Mouse (Mus musculus) C2C12 (cell line): Measurements from ENCODE around the gene Rbm5. TPM values are rescaled to one million over a fixed set of nuclear protein-coding genes. Genes with fewer than 3 reads are reported as not detected.

Source experiments
- H3K27me3 ChIP-seq: one replicate; pipeline ENCODE4 v1.6.1; 2011; ENCODE audit not compliant: control insufficient read depth, insufficient read depth, insufficient read length
- H3K36me3 ChIP-seq: one replicate; pipeline ENCODE4 v1.6.1; 2011; ENCODE audit not compliant: control insufficient read depth, insufficient read depth
- H3K4me3 ChIP-seq: one replicate; pipeline ENCODE4 v1.5.1; 2011; ENCODE audit warnings: mild to moderate bottlenecking, control low read depth; ENCODE audit not compliant: poor library complexity, insufficient read depth, severe bottlenecking
- H3K79me2 ChIP-seq: one replicate; pipeline ENCODE4 v1.6.1; 2011; ENCODE audit not compliant: control insufficient read depth, insufficient read depth
- H3K79me3 ChIP-seq: one replicate; pipeline ENCODE4 v1.6.1; 2011; ENCODE audit warnings: low read depth, control low read depth
- H3ac ChIP-seq: one replicate; pipeline ENCODE3; 2011; ENCODE audit warnings: low read depth; ENCODE audit not compliant: control insufficient read depth, insufficient read length
- CEBPB ChIP-seq: IDR thresholded peaks from one replicate; pipeline ENCODE4 v1.6.1; 2011; ENCODE audit warnings: low read depth, mild to moderate bottlenecking, control low read depth, moderate library complexity
- CTCF ChIP-seq: IDR thresholded peaks from one replicate; pipeline ENCODE4 v1.5.1; 2011; ENCODE audit not compliant: control insufficient read depth, insufficient read depth, insufficient read length
- FOSL1 ChIP-seq: IDR thresholded peaks from one replicate; pipeline ENCODE4 v1.8.0; 2011; ENCODE audit warnings: mild to moderate bottlenecking, low read length; ENCODE audit not compliant: poor library complexity, insufficient read depth, severe bottlenecking
- MAX ChIP-seq: IDR thresholded peaks from one replicate; pipeline ENCODE4 v1.6.1; 2011; ENCODE audit warnings: mild to moderate bottlenecking, control low read depth
- MYOD1 ChIP-seq: IDR thresholded peaks from one replicate; pipeline ENCODE4 v1.6.1; 2011; ENCODE audit warnings: low read depth; ENCODE audit not compliant: control insufficient read depth, insufficient read length
- MYOG ChIP-seq: IDR thresholded peaks from one replicate; pipeline ENCODE4 v1.6.1; 2011; ENCODE audit not compliant: control insufficient read depth, insufficient read length; ENCODE audit errors: extremely low read depth
- USF1 ChIP-seq: IDR thresholded peaks from one replicate; pipeline ENCODE4 v1.6.1; 2011; ENCODE audit warnings: low read depth, mild to moderate bottlenecking, control low read depth, moderate library complexity
- polyA plus RNA-seq: library from polyadenylated mRNA; unstranded; fragments of >200 nt; fragmentation: generic; extraction: Trizol; gene quantifications from one replicate; pipeline ENCODE4 v1.2.1, GENCODE M21; 2012; ENCODE audit warnings: missing spikeins

The Rbm5 gene
- polyA plus RNA-seq, 1 experiment: 29.8 TPM

DNA sequence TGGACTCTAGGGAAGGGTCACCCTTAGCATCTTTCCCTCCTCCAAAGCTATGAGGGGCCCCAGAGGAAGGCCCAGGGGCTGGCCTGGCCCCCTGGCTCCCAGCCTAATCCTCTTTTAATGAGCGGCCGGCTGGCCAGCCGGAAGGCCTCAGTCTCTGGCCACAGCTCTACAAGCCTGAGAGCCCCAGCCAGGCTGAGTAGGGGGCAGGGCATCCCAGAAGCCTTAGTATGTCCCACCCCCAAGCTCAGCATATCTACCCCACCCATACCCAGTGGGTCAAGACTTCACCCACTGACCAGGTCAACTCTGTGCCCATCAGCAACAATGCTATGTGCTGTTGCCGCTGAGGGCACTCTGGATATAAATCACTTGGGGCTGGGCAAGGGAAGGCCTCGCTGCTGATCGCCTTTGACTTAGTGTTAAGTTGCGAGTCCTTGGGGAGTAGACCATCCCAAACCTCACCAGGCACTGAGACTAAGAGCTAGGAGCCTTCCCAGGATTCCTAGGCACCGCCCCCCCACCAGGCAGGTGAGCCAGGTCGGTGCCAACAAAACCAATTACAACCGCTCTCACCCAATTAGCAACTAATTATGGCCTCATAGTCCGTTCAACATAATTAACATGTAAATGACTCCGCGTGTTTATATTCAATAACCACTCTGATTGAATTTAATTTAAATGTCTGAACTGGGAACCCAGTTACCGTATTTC is 72.8 kb downstream of the Rbm5 start:
- Histone ChIP-seq H3K79me3 (no peaks in the 10 kb centered on the region), H3K79me2 (no peaks in the 10 kb centered on the region), H3K27me3 (no peaks in the 10 kb centered on the region), H3K4me3 (no peak overlapping the region), H3K36me3 (no peaks in the 10 kb centered on the region), H3ac (no peak overlapping the region)
- TF ChIP-seq FOSL1 (no peak), USF1 (no peak), MYOG (no peak), CEBPB (no peak), CTCF (no peak), MAX (no peak), MYOD1 (no peak)

DNA sequence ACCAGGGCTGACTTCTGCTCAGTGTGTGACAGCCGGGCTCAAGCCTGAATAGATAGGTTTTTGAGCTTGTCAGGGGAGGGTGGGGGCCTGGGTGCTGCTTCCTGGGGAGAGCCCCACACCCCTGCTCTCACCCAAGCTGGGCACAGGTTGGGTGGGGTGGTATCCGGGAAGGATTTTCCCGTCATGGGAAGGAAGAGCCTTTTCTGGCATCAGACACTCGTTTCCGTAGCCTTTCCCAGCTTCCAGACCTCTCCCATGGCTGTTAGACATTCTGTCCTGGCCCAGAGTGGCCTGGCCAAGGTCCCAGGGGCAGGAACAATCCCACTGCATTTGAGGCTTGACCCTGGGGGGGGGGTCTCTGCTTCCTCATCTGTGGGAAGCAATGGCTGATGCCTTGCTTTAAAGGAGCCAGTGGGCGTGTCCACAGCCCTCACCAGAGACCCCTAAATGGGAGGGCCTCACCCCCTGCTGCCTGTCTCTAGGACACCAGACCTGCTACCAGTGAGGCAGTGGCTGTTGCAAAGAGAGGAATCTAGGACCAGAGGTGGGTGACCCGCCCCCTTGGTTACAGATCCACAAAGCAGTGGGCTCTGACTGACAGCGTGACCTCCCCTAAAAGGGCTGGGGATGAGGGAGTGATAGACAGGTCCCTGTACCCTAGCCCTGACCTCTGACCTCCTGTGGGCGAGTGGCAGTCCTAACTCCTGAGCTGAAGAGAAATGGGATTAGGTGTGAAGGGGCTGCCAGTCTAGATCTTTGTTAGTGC is 73.8 kb downstream of the Rbm5 start:
- H3K36me3 ChIP-seq: no peaks in the 10 kb centered on the region
- TF ChIP-seq USF1 (no peak), MYOD1 (no peak), FOSL1 (no peak), CTCF (no peak), MYOG (no peak), CEBPB (no peak), MAX (no peak)
- H3K4me3 ChIP-seq: no peak overlapping the region
- H3K79me2 ChIP-seq: no peaks in the 10 kb centered on the region
- peaks cover 2% of the 10 kb centered on the region for H3K27me3 ChIP-seq
- no peak overlapping the region for H3ac ChIP-seq
- H3K79me3 ChIP-seq: no peaks in the 10 kb centered on the region

DNA sequence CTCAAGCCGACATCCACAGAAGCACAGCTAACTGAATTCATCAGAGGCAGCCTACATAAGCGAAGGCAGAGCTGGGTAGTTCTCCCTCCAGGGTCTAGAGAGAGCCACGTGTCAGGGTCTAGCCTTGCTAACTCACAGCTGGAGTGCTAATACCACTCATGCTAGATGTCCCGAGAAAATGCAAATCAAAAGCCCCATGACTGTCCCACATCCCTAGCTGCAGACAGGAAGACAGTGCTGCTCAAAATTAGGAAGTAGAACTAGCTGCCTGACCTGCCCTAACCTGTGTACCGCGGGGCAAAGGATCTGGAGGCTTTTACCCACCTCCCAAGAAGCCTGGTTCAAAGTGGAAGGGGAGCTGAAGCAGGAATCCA is 74.7 kb downstream of the Rbm5 start:
- TF ChIP-seq FOSL1: no peak
- no peak for TF ChIP-seq CTCF
- TF ChIP-seq USF1: no peak
- no peak for TF ChIP-seq CEBPB
- TF ChIP-seq MYOG: no peak
- no peak for TF ChIP-seq MYOD1
- TF ChIP-seq MAX: no peak
- Histone ChIP-seq H3K4me3 (no peak overlapping the region), H3K79me2 (no peaks in the 10 kb centered on the region), H3ac (no peak overlapping the region), H3K79me3 (no peaks in the 10 kb centered on the region), H3K27me3 (peaks cover 11% of the 10 kb centered on the region), H3K36me3 (no peaks in the 10 kb centered on the region)

GRCm38 (mm10) chr9:107695441-107696105 is 75.2 kb downstream of the Rbm5 start:
- H3K27me3 ChIP-seq: peaks cover 16% of the 10 kb centered on the region
- H3K79me3 ChIP-seq: no peaks in the 10 kb centered on the region
- H3K36me3 ChIP-seq: no peaks in the 10 kb centered on the region
- TF ChIP-seq CTCF: no peak
- no peak for TF ChIP-seq USF1
- TF ChIP-seq FOSL1: no peak
- TF ChIP-seq CEBPB: no peak
- TF ChIP-seq MYOD1: no peak
- no peak for TF ChIP-seq MYOG
- TF ChIP-seq MAX: no peak
- no peaks in the 10 kb centered on the region for H3K79me2 ChIP-seq
- no peak overlapping the region for H3ac ChIP-seq
- no peak overlapping the region for H3K4me3 ChIP-seq

DNA sequence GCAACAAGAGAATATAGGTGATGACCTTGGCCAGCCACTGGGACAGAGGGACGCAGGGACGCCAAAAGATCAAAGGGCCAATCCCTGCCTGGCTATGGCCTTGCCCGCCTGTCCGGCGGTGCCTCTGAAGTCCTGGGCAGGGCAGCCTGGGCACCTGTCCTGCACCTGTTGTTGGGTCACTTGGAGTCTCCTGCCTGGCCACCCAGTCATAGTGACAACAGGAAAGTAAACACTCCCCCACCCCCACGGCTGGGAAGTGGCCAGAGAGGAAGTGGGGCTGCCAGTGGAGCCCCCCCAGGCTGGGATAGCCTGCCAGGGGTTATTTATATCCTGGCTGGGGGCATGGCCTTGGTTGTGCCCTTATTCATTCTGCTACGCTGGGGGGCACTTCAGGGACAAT is 76.2 kb downstream of the Rbm5 start:
- Histone ChIP-seq H3K79me3 (no peaks in the 10 kb centered on the region), H3K4me3 (no peak overlapping the region), H3K27me3 (peaks cover 22% of the 10 kb centered on the region), H3K79me2 (no peaks in the 10 kb centered on the region), H3ac (no peak overlapping the region), H3K36me3 (no peaks in the 10 kb centered on the region)
- TF ChIP-seq CTCF (no peak), MYOD1 (no peak), MYOG (no peak), CEBPB (no peak), MAX (no peak), USF1 (no peak), FOSL1 (no peak)
